Mouse (Mus musculus): ENCODE measurements at regions not wholly inside any gene's neighbourhood (a gene's known extent, or its start where the extent isn't known, plus 50 kb on each side); places are given as distances from the start of the nearest gene placed in this dataset.

- in situ Hi-C loops (cut with MboI; ENCODE audit: low pct_unique_long_range_greater_than_20kb in 1 of 2, low sequenced_read_pairs in 2 of 2, unreplicated experiment in 1 of 2), result no loop called here
Measured at GRCm38 (mm10) chr17:4272456-4272855, 576.4 kb upstream of the Nox3 start.

- in situ Hi-C loops (cut with MboI; ENCODE audit: low pct_unique_long_range_greater_than_20kb in 1 of 2, low sequenced_read_pairs in 2 of 2, unreplicated experiment in 1 of 2), result no loop called here
Measured at GRCm38 (mm10) chr17:4276722-4277121, 580.7 kb upstream of the Nox3 start.

DNA sequence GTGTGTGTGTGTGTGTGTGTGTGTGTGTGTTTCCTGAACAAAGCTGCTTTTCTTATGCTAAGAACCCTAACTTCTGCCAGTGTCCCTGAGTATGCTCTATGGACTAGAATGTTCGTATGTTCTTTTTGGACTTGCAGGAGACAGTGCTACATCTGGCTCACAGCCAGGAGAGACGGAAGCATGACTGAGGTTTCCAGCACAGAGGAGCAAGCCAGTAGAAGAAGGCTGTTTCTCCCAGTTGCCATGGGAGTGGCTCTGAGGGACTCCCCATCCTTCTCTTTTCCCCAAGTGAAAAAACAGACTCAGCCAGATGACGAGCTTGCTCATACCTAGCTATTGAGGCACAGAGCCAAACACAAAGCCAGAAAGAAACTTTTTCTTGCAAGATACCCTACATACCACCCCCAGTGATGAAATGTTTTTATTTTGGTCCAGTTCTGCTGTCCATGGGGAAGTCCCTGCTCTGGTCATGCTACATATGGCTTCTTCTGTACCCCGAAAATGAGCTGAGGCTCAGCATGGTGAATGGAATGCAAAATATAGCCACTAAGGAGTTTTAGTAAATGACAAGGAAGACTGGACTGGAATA is 582.3 kb upstream of the Nox3 start:
- in situ Hi-C loops (cut with MboI; ENCODE audit: low pct_unique_long_range_greater_than_20kb in 1 of 2, low sequenced_read_pairs in 2 of 2, unreplicated experiment in 1 of 2), result no loop called here

GRCm38 (mm10) chr17:4281451-4281850 is 585.4 kb upstream of the Nox3 start:
- in situ Hi-C loops (cut with MboI; ENCODE audit: low pct_unique_long_range_greater_than_20kb in 1 of 2, low sequenced_read_pairs in 2 of 2, unreplicated experiment in 1 of 2), result no loop called here

- in situ Hi-C loops (cut with MboI; ENCODE audit: low pct_unique_long_range_greater_than_20kb in 1 of 2, low sequenced_read_pairs in 2 of 2, unreplicated experiment in 1 of 2), result no loop called here
Measured at GRCm38 (mm10) chr17:4291418-4291817, 595.4 kb upstream of the Nox3 start.

DNA sequence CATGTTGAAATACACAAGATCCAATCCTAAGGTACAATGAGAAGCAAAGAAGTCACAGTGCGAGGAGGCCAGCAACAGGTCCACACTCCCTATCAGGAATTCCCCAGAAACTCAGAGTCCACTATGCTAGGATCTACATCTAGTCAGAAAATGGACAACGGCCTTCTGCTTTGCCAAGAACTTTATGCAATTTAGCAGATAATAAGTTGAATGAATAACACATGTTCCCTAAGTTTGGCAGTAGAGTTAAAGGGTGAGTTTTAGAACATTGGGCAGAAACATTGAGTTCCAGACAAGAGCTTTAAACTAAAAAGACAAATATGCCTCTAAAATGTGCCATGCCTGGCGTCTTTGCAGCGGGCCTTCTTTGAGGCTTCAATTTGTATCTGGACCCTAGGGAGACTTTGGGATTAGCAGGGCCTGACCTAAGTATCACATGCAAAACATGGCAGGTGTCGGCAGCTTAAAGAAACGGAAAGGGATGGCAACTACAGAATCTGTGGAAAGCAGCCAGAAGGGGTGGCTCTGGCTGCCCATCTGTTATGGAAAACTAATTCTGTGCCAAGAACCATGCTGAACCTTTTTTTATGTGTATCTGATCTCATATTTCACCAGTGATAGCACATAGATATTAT is 600.6 kb upstream of the Nox3 start:
- in situ Hi-C loops (cut with MboI; ENCODE audit: low pct_unique_long_range_greater_than_20kb in 1 of 2, low sequenced_read_pairs in 2 of 2, unreplicated experiment in 1 of 2), result no loop called here

DNA sequence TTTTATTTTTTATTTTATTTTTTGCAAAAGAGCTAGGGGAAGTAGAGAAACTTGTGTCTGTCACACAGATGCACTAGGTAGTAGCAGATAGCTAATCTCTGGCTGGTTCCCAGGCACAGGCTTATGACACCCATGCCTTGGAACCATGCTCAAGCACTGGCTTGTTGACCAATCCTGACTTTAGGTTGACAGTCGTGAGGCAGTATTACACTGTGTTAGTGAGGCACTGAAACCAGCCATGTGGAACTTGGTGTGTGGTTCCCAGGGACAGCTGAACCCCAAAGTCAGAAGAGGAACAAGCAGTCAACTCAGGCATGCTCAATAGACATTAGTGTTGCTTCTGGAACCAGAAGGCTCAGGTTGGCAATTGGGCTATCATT is 601.1 kb upstream of the Nox3 start:
- in situ Hi-C loops (cut with MboI; ENCODE audit: low pct_unique_long_range_greater_than_20kb in 1 of 2, low sequenced_read_pairs in 2 of 2, unreplicated experiment in 1 of 2), result no loop called here

DNA sequence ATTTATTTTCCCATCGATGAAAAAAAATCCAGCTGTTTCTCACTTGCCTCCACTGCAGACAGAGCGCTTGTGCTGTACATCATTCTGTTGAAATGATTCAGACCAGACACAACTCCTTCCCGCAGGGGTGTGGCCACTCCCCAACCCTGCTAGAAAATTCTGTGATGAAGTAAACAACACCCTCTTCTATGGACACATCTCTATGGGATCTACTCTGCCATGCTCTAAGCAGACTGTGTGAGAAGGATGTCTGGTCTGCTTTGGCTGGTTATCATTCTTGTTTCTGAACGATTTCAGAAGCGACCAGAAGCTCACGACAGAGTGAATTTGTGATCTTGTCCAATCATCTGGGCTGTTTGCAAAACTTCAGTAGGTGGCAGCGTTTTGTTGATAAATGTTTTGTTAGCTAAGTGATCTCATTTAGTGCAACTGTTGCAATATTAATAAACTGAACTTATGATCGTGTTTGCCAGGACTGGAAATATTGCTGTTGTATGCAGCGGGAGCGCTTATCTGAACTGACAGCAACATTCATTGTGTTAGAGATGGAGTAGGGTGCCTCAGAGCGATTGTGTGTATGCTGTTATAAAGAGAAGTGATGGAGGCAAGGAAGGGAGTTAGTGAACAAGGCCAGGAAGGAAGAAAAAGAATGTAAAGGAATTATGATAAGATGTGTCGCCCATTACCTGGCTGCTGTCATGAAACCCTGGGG is 605.2 kb upstream of the Nox3 start:
- in situ Hi-C loops (cut with MboI; ENCODE audit: low pct_unique_long_range_greater_than_20kb in 1 of 2, low sequenced_read_pairs in 2 of 2, unreplicated experiment in 1 of 2), result no loop called here

DNA sequence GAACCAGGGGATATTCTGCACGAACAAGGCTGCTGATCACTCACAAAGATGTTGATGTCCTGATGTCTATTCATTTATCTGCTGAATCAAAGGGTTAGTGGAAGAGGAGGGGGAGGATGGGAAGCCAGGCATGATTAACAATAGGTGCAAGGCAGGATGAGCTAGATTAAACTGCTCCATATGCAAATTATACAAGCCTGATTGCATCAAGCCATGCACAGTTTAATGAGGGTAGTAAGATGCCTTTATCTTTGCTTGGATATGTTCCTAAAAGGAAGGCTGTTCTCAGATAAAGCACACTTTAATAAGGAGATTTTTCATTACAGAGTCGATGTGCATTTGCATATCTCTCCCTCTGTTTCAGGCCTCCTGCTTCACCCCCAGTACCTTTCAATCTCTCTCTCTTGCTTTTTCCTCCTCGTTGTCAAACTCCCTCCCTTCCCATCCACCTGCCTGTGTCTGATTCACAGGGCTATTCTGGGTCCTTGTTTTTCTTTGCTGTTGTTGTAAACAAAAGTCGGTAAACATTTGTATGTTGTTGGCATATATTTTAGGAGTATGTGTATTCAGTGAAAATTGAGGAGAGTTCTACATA is 615.8 kb upstream of the Nox3 start:
- in situ Hi-C loops (cut with MboI; ENCODE audit: low pct_unique_long_range_greater_than_20kb in 1 of 2, low sequenced_read_pairs in 2 of 2, unreplicated experiment in 1 of 2), result no loop called here

DNA sequence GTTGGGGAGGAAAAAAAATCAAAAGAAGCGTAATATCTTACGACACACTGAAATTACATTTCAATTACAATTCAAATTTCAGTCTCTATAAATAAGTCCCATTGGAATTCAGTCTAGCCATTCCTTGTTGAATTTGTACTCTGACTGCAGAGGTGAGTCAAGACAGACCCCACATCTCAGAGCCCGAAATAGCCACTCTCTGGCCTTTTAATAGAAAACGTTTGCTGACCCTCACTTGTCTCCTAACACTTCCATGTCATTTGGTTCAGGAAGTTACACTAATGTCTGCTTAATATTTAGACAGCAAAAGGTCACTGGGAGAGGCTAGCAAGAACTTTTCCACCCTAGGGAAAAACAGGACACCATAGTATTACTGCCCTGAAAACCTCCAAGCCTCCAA is 623.1 kb upstream of the Nox3 start:
- in situ Hi-C loops (cut with MboI; ENCODE audit: low pct_unique_long_range_greater_than_20kb in 1 of 2, low sequenced_read_pairs in 2 of 2, unreplicated experiment in 1 of 2), result no loop called here

- in situ Hi-C loops (cut with MboI; ENCODE audit: low pct_unique_long_range_greater_than_20kb in 1 of 2, low sequenced_read_pairs in 2 of 2, unreplicated experiment in 1 of 2), result no loop called here
Measured at GRCm38 (mm10) chr17:4328810-4329209, 632.7 kb upstream of the Nox3 start.

DNA sequence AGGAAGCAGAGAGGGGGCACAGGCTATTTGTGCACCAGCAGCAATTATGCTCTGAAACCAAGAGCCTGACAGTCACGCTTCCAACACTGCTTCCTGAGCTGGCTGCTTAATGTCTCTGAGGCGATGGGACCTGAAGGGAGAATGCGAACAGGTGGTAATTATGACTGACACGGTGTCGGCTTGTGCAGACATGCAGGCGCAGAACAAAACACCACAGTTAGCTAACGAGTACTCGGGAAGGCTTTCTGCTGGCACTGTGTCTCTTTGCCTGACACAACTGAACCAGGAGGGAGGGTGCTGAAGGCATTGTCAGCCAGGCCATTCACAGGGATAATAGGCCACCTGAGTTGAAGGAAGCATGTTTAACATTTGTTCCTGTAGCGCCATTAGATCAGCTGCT is 635.6 kb upstream of the Nox3 start:
- in situ Hi-C loops (cut with MboI; ENCODE audit: low pct_unique_long_range_greater_than_20kb in 1 of 2, low sequenced_read_pairs in 2 of 2, unreplicated experiment in 1 of 2), result no loop called here

- in situ Hi-C loops (cut with MboI; ENCODE audit: low pct_unique_long_range_greater_than_20kb in 1 of 2, low sequenced_read_pairs in 2 of 2, unreplicated experiment in 1 of 2), result no loop called here
Measured at GRCm38 (mm10) chr17:4333091-4333490, 637.0 kb upstream of the Nox3 start.

- in situ Hi-C loops (cut with MboI; ENCODE audit: low pct_unique_long_range_greater_than_20kb in 1 of 2, low sequenced_read_pairs in 2 of 2, unreplicated experiment in 1 of 2), result no loop called here
Measured at GRCm38 (mm10) chr17:4353018-4353417, 641.1 kb upstream of the Arid1b start.

- in situ Hi-C loops (cut with MboI; ENCODE audit: low pct_unique_long_range_greater_than_20kb in 1 of 2, low sequenced_read_pairs in 2 of 2, unreplicated experiment in 1 of 2), result no loop called here
Measured at GRCm38 (mm10) chr17:4355506-4356218, 638.5 kb upstream of the Arid1b start.

DNA sequence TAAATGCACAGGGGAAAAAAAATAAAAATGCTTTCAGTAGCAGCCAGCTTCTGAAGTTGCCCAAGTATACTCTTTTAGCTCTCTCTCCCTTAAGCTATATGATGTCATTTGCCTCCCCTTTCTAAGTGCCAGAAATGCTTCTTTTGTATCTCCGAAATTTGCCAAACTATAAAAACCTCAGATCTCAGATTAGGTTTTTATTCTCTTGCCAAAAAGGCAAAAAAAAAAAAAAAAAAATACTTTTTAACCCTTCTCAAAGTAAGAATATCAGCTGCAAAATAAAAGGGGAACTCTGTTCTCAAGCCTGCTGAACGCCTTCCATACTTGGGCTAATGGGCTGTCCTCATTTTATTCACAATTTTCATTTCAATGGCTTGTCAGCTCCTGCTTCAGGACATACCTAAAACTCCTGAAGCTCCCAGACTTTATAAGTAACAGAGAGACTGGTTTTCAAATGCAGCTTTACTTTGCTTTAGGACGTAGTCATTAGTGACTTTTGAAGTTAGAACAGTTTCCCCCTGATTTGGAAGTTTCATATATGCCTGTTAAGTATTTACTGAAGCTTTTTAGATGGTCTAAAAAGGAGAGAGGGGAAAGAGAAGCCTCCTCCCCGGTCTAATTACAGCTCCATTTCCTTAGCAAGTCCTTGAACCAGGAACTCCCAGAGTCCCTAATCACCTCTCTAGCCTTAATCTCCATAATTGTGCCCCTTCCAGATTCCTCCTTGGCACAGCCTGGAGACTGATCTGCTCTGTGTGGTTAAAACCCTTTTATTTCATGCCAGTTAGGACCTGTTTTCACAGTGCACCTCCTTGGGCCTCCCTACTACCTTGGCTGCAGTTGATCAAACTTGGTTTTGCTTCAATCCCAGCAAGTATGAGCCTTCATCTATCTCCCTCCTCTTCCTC is 633.5 kb upstream of the Arid1b start:
- in situ Hi-C loops (cut with MboI; ENCODE audit: low pct_unique_long_range_greater_than_20kb in 1 of 2, low sequenced_read_pairs in 2 of 2, unreplicated experiment in 1 of 2), result no loop called here

GRCm38 (mm10) chr17:4365811-4366210 is 628.3 kb upstream of the Arid1b start:
- in situ Hi-C loops (cut with MboI; ENCODE audit: low pct_unique_long_range_greater_than_20kb in 1 of 2, low sequenced_read_pairs in 2 of 2, unreplicated experiment in 1 of 2), result no loop called here

DNA sequence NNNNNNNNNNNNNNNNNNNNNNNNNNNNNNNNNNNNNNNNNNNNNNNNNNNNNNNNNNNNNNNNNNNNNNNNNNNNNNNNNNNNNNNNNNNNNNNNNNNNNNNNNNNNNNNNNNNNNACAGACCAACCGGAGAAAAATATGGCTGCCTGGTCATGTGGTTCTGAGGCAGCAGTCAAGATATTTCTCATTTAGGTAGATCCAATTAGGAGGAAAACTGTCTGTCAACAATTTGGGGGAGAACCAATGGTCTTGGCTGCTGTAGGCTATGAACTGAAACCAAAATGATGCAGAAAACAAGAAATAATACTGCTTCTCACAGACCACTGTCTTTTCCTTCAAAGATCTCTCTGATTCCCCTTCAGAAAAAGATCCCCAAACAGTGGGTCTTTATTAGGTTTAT is 613.7 kb upstream of the Arid1b start:
- in situ Hi-C loops (cut with MboI; ENCODE audit: low pct_unique_long_range_greater_than_20kb in 1 of 2, low sequenced_read_pairs in 2 of 2, unreplicated experiment in 1 of 2), result no loop called here

All from mouse embryonic stem cell (cell line).